Mouse (Mus musculus) hindbrain, embryonic 13.5 days (tissue): ENCODE results near the gene Cd37. TPM values are rescaled to one million over a fixed set of nuclear protein-coding genes. Genes with fewer than 3 reads are reported as not detected.

Experiments
- ATAC-seq: fragments of 200-750 bp; cut with Nextera tagmentation; 2 replicates; pipeline ENCODE4 v1.8.0; 2017; ENCODE audit warnings: moderate TSS enrichment; ENCODE audit not compliant: low FRiP score
- H3K27ac ChIP-seq: fragments of 300-500 bp; sonication (generic); 2 replicates; pipeline ENCODE4 v1.5.1; 2015; ENCODE audit warnings: inconsistent platforms, mild to moderate bottlenecking, moderate library complexity
- H3K27me3 ChIP-seq: fragments of 300-500 bp; sonication (generic); 2 replicates; pipeline ENCODE4 v1.6.1; 2015; ENCODE audit warnings: mild to moderate bottlenecking, inconsistent platforms
- H3K36me3 ChIP-seq: fragments of 300-500 bp; sonication (generic); 2 replicates; pipeline ENCODE4 v1.6.1; 2015; ENCODE audit warnings: mild to moderate bottlenecking, inconsistent platforms
- H3K4me1 ChIP-seq: fragments of 300-500 bp; sonication (generic); replicated peaks from 2 replicates; pipeline ENCODE4 v1.6.1; 2015; ENCODE audit warnings: inconsistent platforms
- H3K4me2 ChIP-seq: fragments of 300-500 bp; sonication (generic); 2 replicates; pipeline ENCODE4 v1.6.1; 2015; ENCODE audit warnings: inconsistent platforms, mild to moderate bottlenecking, moderate library complexity
- H3K4me3 ChIP-seq: fragments of 300-500 bp; sonication (generic); 2 replicates; pipeline ENCODE4 v1.5.1; 2015; ENCODE audit warnings: mild to moderate bottlenecking, inconsistent platforms
- H3K9ac ChIP-seq: fragments of 300-500 bp; sonication (generic); 2 replicates; pipeline ENCODE4 v1.6.1; 2015; ENCODE audit warnings: mild to moderate bottlenecking, inconsistent platforms
- H3K9me3 ChIP-seq: fragments of 300-500 bp; sonication (generic); 2 replicates; pipeline ENCODE4 v1.6.1; 2016; ENCODE audit warnings: inconsistent platforms
- WGBS: fragments of 180-500 bp; shearing (Covaris S2); methylation state at CpG from one replicate; pipeline ENCODE4 v1.1.7; 2015; 5-methylcytosine and 5-hydroxymethylcytosine counted together
- polyA plus RNA-seq: library from polyadenylated mRNA; unstranded; fragments of >200 nt; fragmentation: Nextera tagmentation; extraction: Ambion mirVana; gene quantifications from 2 replicates; pipeline ENCODE4 v1.2.1, GENCODE M21; 2015

Gene Cd37
- polyA plus RNA-seq, 1 experiment from 2014 or later = 0.96 TPM

- peaks cover 31% of the 10 kb centered on the region for H3K36me3 ChIP-seq
- H3K9me3 ChIP-seq = no peaks in the 10 kb centered on the region
- 24% methylated on average over 20 of the region's 20 CpGs for WGBS
- H3K9ac ChIP-seq = no peak overlapping the region; the same call in 1 of the 2 replicates
- H3K4me1 ChIP-seq = peaks cover 31% of the 10 kb centered on the region
- 0 out of 2 replicates have a peak, but pooled peaks have one; percentile 43 for ATAC-seq
- H3K27me3 ChIP-seq = peaks cover 41% of the 10 kb centered on the region
- no peak overlapping the region for H3K27ac ChIP-seq
- no peak overlapping the region for H3K4me3 ChIP-seq
- H3K4me2 ChIP-seq = peak overlapping the region; percentile 34
These were observed 5.2 kb downstream of the Cd37 start for GRCm38 (mm10) chr7:45233580-45234332.

GRCm38 (mm10) chr7:45232716-45233465 lies 6.0 kb downstream of the Cd37 start:
- Histone ChIP-seq H3K4me1 (peaks cover 31% of the 10 kb centered on the region), H3K27ac (no peak overlapping the region), H3K4me3 (no peak overlapping the region), H3K4me2 (no peak overlapping the region), H3K9ac (peak overlapping the region; percentile 13; the same call in 1 of the 2 replicates), H3K36me3 (peaks cover 39% of the 10 kb centered on the region), H3K27me3 (peaks cover 33% of the 10 kb centered on the region), H3K9me3 (no peaks in the 10 kb centered on the region)
- no peak for ATAC-seq
- 73% methylated on average over 13 of the region's 13 CpGs for WGBS

GRCm38 (mm10) chr7:45231941-45232340 lies 7.0 kb downstream of the Cd37 start:
- H3K36me3 ChIP-seq = peaks cover 41% of the 10 kb centered on the region
- H3K4me2 ChIP-seq = no peak overlapping the region
- no peak overlapping the region for H3K4me3 ChIP-seq
- no peaks in the 10 kb centered on the region for H3K9me3 ChIP-seq
- no peak overlapping the region for H3K27ac ChIP-seq
- H3K27me3 ChIP-seq = peaks cover 30% of the 10 kb centered on the region
- no peak for ATAC-seq
- H3K4me1 ChIP-seq = peaks cover 31% of the 10 kb centered on the region
- 86% methylated on average over 11 of the region's 11 CpGs for WGBS
- no peak overlapping the region for H3K9ac ChIP-seq

GRCm38 (mm10) chr7:45231192-45231591 lies 7.7 kb downstream of the Cd37 start:
- Histone ChIP-seq H3K4me3 (no peak overlapping the region), H3K4me2 (no peak overlapping the region), H3K4me1 (peaks cover 31% of the 10 kb centered on the region), H3K27me3 (peaks cover 24% of the 10 kb centered on the region), H3K27ac (no peak overlapping the region), H3K36me3 (peaks cover 49% of the 10 kb centered on the region), H3K9me3 (no peaks in the 10 kb centered on the region), H3K9ac (no peak overlapping the region)
- no peak for ATAC-seq
- 91% methylated on average over 12 of the region's 12 CpGs for WGBS

- H3K36me3 ChIP-seq = peaks cover 56% of the 10 kb centered on the region
- WGBS = 90% methylated on average over 7 of the region's 7 CpGs
- H3K9me3 ChIP-seq = no peaks in the 10 kb centered on the region
- peaks cover 11% of the 10 kb centered on the region for H3K27me3 ChIP-seq
- no peak for ATAC-seq
- no peak overlapping the region for H3K27ac ChIP-seq
- peaks cover 20% of the 10 kb centered on the region for H3K4me1 ChIP-seq
- no peak overlapping the region for H3K4me2 ChIP-seq
- H3K4me3 ChIP-seq = no peak overlapping the region
- H3K9ac ChIP-seq = no peak overlapping the region
These were observed 9.3 kb downstream of the Cd37 start for GRCm38 (mm10) chr7:45229459-45230203.

- Histone ChIP-seq H3K27ac (no peak overlapping the region), H3K4me3 (no peak overlapping the region), H3K9me3 (no peaks in the 10 kb centered on the region), H3K27me3 (peaks cover 6% of the 10 kb centered on the region), H3K36me3 (peaks cover 56% of the 10 kb centered on the region), H3K4me2 (no peak overlapping the region), H3K4me1 (peaks cover 14% of the 10 kb centered on the region), H3K9ac (no peak overlapping the region)
- 96% methylated on average over 8 of the region's 8 CpGs for WGBS
- no peak for ATAC-seq
These were observed 9.9 kb downstream of the Cd37 start for GRCm38 (mm10) chr7:45229046-45229445.

GRCm38 (mm10) chr7:45228548-45228947 lies 10.4 kb downstream of the Cd37 start:
- H3K36me3 ChIP-seq = peaks cover 60% of the 10 kb centered on the region
- H3K9ac ChIP-seq = no peak overlapping the region
- no peaks in the 10 kb centered on the region for H3K9me3 ChIP-seq
- H3K27ac ChIP-seq = no peak overlapping the region
- H3K4me1 ChIP-seq = peaks cover 9% of the 10 kb centered on the region
- no peak overlapping the region for H3K4me3 ChIP-seq
- no peak overlapping the region for H3K4me2 ChIP-seq
- ATAC-seq = no peak
- 95% methylated on average over 18 of the region's 18 CpGs for whole genome bisulfite sequencing
- peaks cover 1% of the 10 kb centered on the region; the same call in 1 of the 2 replicates for H3K27me3 ChIP-seq

- peaks cover 6% of the 10 kb centered on the region; the same call in 1 of the 2 replicates for H3K4me1 ChIP-seq
- no peak overlapping the region for H3K4me3 ChIP-seq
- ATAC-seq = no peak
- no peak overlapping the region for H3K9ac ChIP-seq
- WGBS = 100% methylated on average over 5 of the region's 5 CpGs
- peaks cover 55% of the 10 kb centered on the region for H3K36me3 ChIP-seq
- no peak overlapping the region for H3K27ac ChIP-seq
- no peaks in the 10 kb centered on the region for H3K9me3 ChIP-seq
- H3K4me2 ChIP-seq = no peak overlapping the region
- no peaks in the 10 kb centered on the region for H3K27me3 ChIP-seq
These were observed 12.5 kb downstream of the Cd37 start for GRCm38 (mm10) chr7:45226421-45226820.

GRCm38 (mm10) chr7:45224826-45225225 lies 14.1 kb downstream of the Cd37 start:
- WGBS = 96% methylated on average over 7 of the region's 7 CpGs
- peaks cover 59% of the 10 kb centered on the region for H3K36me3 ChIP-seq

GRCm38 (mm10) chr7:45221680-45222079 lies 17.2 kb downstream of the Cd37 start:
- no peak overlapping the region for H3K4me2 ChIP-seq
- WGBS = 94% methylated on average over 2 of the region's 2 CpGs
- no peak overlapping the region for H3K9ac ChIP-seq
- H3K36me3 ChIP-seq = peaks cover 36% of the 10 kb centered on the region
- H3K27ac ChIP-seq = no peak overlapping the region
- H3K4me1 ChIP-seq = peaks cover 34% of the 10 kb centered on the region
- no peak for ATAC-seq
- no peaks in the 10 kb centered on the region for H3K27me3 ChIP-seq
- H3K4me3 ChIP-seq = no peak overlapping the region
- no peaks in the 10 kb centered on the region for H3K9me3 ChIP-seq

More at GRCm38 (mm10) chr7:45224826-45225225, 14.1 kb downstream of the Cd37 start:
- Histone ChIP-seq H3K4me2 (no peak overlapping the region), H3K9me3 (no peaks in the 10 kb centered on the region), H3K27me3 (no peaks in the 10 kb centered on the region), H3K27ac (no peak overlapping the region), H3K9ac (no peak overlapping the region), H3K4me1 (peaks cover 8% of the 10 kb centered on the region; the same call in 1 of the 2 replicates), H3K4me3 (no peak overlapping the region)
- no peak for ATAC-seq

GRCm38 (mm10) chr7:45216442-45217183 lies 22.3 kb downstream of the Cd37 start:
- under 1% methylated on average over 13 of the region's 13 CpGs for WGBS
- H3K4me2 ChIP-seq = peak overlapping the region; percentile 72
- peak; percentile 72 for ATAC-seq
- peak overlapping the region; percentile 84 for H3K9ac ChIP-seq
- H3K4me1 ChIP-seq = peaks cover 42% of the 10 kb centered on the region
- peak overlapping the region; percentile 86 for H3K27ac ChIP-seq
- H3K9me3 ChIP-seq = no peaks in the 10 kb centered on the region
- peaks cover 14% of the 10 kb centered on the region for H3K27me3 ChIP-seq
- H3K36me3 ChIP-seq = peaks cover 10% of the 10 kb centered on the region
- H3K4me3 ChIP-seq = peak overlapping the region; percentile 55
